Mouse (Mus musculus) embryonic fibroblast, embryonic 13.5 days (primary cell): ENCODE measurements around the gene March2.

ENCODE experiments used
- CTCF ChIP-seq: IDR thresholded peaks from 2 replicates; pipeline ENCODE4 v1.5.1; 2011; ENCODE audit warnings: mild to moderate bottlenecking, control low read depth, low read length, moderate library complexity, borderline replicate concordance; ENCODE audit not compliant: insufficient read depth
- POLR2A ChIP-seq: IDR thresholded peaks from 2 replicates; pipeline ENCODE4 v1.6.1; 2011; ENCODE audit warnings: low read depth, mild to moderate bottlenecking, control low read depth, low read length, moderate library complexity

- TF ChIP-seq CTCF, result no peak
- 0 out of 2 replicates have a peak, but pooled peaks have one; percentile 28 for TF ChIP-seq POLR2A
Observed at GRCm38 (mm10) chr17:33760255-33761165, 42.0 kb upstream of the March2 start, which contains the start of gene Rab11b.
